Comparison of ENCODE assay signal across 32 mouse cellular contexts in genomic region chr10:127587776-127588175, GRCm38 (mm10). TPM values are rescaled to one million over a fixed set of nuclear protein-coding genes. Genes with fewer than 3 reads are reported as not detected.
DNase-seq lines count a peak whose midpoint lies in the region; ATAC-seq and TF ChIP-seq lines count a peak whose summit lies in the region.
"Had no signal": no experiment of that assay in that cellular context is flagged by ENCODE, and none has a peak within 500 bp of the region (broad histone marks: within the 10 kb centered on the region; RNA-seq: fewer than 3 reads in every experiment).

No protein-coding gene starts in this region.

- 23% methylated on average over 8 of the region's 8 CpGs for WGBS in spleen, adult 2 months
- WGBS in midbrain, embryonic 16.5 days = 90% methylated on average over 8 of the region's 8 CpGs
- WGBS in midbrain, embryonic 13.5 days = 96% methylated on average over 8 of the region's 8 CpGs

- peak; percentile 36 for ATAC-seq in megakaryocyte, adult 5-6 weeks (ENCODE audit: poor library complexity, severe bottlenecking)
- no peak for ATAC-seq in midbrain, embryonic 16.5 days
- no peak for ATAC-seq in midbrain, embryonic 13.5 days
- ATAC-seq: forebrain, embryonic 14.5 days; liver, embryonic 12.5 days; Patski had no signal

- H3K36me3 ChIP-seq in spleen, adult 2 months (ENCODE audit: control insufficient read depth, insufficient read depth, low read length) = no peaks in the 10 kb centered on the region
- H3K36me3 ChIP-seq in midbrain, embryonic 16.5 days (ENCODE audit: control insufficient read depth, insufficient read depth, low read length) = peaks cover 69% of the 10 kb centered on the region
- peaks cover 98% of the 10 kb centered on the region for H3K36me3 ChIP-seq in midbrain, embryonic 13.5 days

- H3K9ac ChIP-seq in midbrain, embryonic 16.5 days (ENCODE audit: low read depth, low read length) = no peak overlapping the region
- H3K9ac ChIP-seq in midbrain, embryonic 13.5 days (replicated peaks) = no peak overlapping the region
- H3K9ac ChIP-seq: embryonic facial prominence, embryonic 12.5 days; heart, embryonic 13.5 days; hindbrain, embryonic 14.5 days; limb, embryonic 13.5 days; liver, embryonic 12.5 days had no signal

- no peak for TF ChIP-seq CTCF in spleen, adult 2 months (IDR thresholded peaks at IDR 0.05; ENCODE audit: extremely low read depth, insufficient read depth, insufficient read length, insufficient replicate concordance)

- DNase-seq in spleen, adult 2 months (ENCODE audit: low read depth in 1 of 2, low spot score in 2 of 2) = no peak
- no peak for DNase-seq in spleen, postnatal 10 days (ENCODE audit: low spot score in 2 of 2)
- peak; percentile 30 for DNase-seq in brain, adult 2 months (ENCODE audit: low read depth, low spot score)
- no peak for DNase-seq in frontal cortex, postnatal 36 days (ENCODE audit: low spot score in 2 of 2)
- DNase-seq: adrenal gland, postnatal 10 days; B cell, adult 2 months; cerebellum, adult 11 months; cerebellum, adult 9-10 months; cerebellum, postnatal 36 days; embryo, embryonic 11 days; gastrocnemius, postnatal 25 days; heart, postnatal 10 days; kidney, adult 11 months; kidney, postnatal 25 days; lung, adult 18-20 months; lung, postnatal 10 days; thymus, adult 2 months; thymus, postnatal 4 days had no signal

- H3K4me3 ChIP-seq in spleen, adult 2 months (ENCODE audit: extremely low read depth, insufficient read depth, insufficient read length) = no peak overlapping the region
- no peak overlapping the region for H3K4me3 ChIP-seq in midbrain, embryonic 16.5 days (ENCODE audit: low read depth, low read length)
- no peak overlapping the region for H3K4me3 ChIP-seq in midbrain, embryonic 13.5 days (replicated peaks)
- H3K4me3 ChIP-seq: embryonic facial prominence, embryonic 12.5 days; heart, embryonic 13.5 days; limb, embryonic 13.5 days; liver, embryonic 12.5 days had no signal

- no peak overlapping the region for H3K4me2 ChIP-seq in midbrain, embryonic 16.5 days (ENCODE audit: low read length)
- no peak overlapping the region for H3K4me2 ChIP-seq in midbrain, embryonic 13.5 days (replicated peaks)
- H3K4me2 ChIP-seq: embryonic facial prominence, embryonic 12.5 days; heart, embryonic 13.5 days; hindbrain, embryonic 14.5 days; limb, embryonic 13.5 days; liver, embryonic 12.5 days; midbrain, embryonic 11.5 days had no signal

- no peak for TF ChIP-seq POLR2A in spleen, adult 2 months (IDR thresholded peaks at IDR 0.05; ENCODE audit: low read depth, low read length)

- H3K27ac ChIP-seq in spleen, adult 2 months (ENCODE audit: insufficient read depth, low read length) = peak overlapping the region; percentile 38; the same call in 1 of the 2 replicates
- H3K27ac ChIP-seq in midbrain, embryonic 16.5 days (ENCODE audit: low read length) = no peak overlapping the region
- no peak overlapping the region for H3K27ac ChIP-seq in midbrain, embryonic 13.5 days
- H3K27ac ChIP-seq: embryonic facial prominence, embryonic 12.5 days; heart, embryonic 13.5 days; hindbrain, embryonic 14.5 days; limb, embryonic 13.5 days; liver, embryonic 12.5 days had no signal

- H3K9me3 ChIP-seq in midbrain, embryonic 16.5 days (replicated peaks; ENCODE audit: control insufficient read depth, low read length, poor library complexity, severe bottlenecking) = no peaks in the 10 kb centered on the region
- no peaks in the 10 kb centered on the region for H3K9me3 ChIP-seq in midbrain, embryonic 13.5 days
- H3K9me3 ChIP-seq: embryonic facial prominence, embryonic 12.5 days; heart, embryonic 13.5 days; limb, embryonic 13.5 days; liver, embryonic 12.5 days had no signal

- H3K4me1 ChIP-seq in spleen, adult 2 months (ENCODE audit: control insufficient read depth, insufficient read depth, insufficient read length) = no peaks in the 10 kb centered on the region
- no peaks in the 10 kb centered on the region for H3K4me1 ChIP-seq in midbrain, embryonic 16.5 days (ENCODE audit: control insufficient read depth, insufficient read depth, low read length)
- H3K4me1 ChIP-seq in midbrain, embryonic 13.5 days (replicated peaks) = no peaks in the 10 kb centered on the region
- H3K4me1 ChIP-seq: embryonic facial prominence, embryonic 12.5 days; limb, embryonic 13.5 days had no signal

- H3K27me3 ChIP-seq in spleen, adult 2 months (ENCODE audit: control insufficient read depth, insufficient read depth, low read length) = no peaks in the 10 kb centered on the region
- no peaks in the 10 kb centered on the region for H3K27me3 ChIP-seq in midbrain, embryonic 16.5 days (ENCODE audit: control insufficient read depth, insufficient read depth, low read depth, low read length)
- no peaks in the 10 kb centered on the region for H3K27me3 ChIP-seq in midbrain, embryonic 13.5 days
- H3K27me3 ChIP-seq: CH12.LX; embryonic facial prominence, embryonic 12.5 days; heart, embryonic 13.5 days; limb, embryonic 13.5 days; liver, embryonic 12.5 days; Patski had no signal

RNA-seq across cellular contexts. Expression of gene Lrp1, which starts 33.2 kb away (rescaled TPM):
- polyA plus RNA-seq in spleen, adult 2 months (2012; rRNA removed) = 98.7 and 99.4 TPM in 2 replicates
- total RNA-seq in megakaryocyte, adult 5-6 weeks (2015) = 85.5 and 104 TPM in 2 replicates
- 62.4 and 72.2 TPM in 2 replicates for total RNA-seq in megakaryocyte, adult 5-6 weeks (2017)
- polyA plus RNA-seq in midbrain, embryonic 16.5 days (2015; fragmentation: Nextera tagmentation; extraction: Ambion mirVana) = 110 and 117 TPM in 2 replicates
- 98.2 and 99.4 TPM in 2 replicates for polyA plus RNA-seq in midbrain, embryonic 13.5 days (2015; fragmentation: Nextera tagmentation; extraction: Ambion mirVana)

RNA-seq across cellular contexts. Expression of gene Nxph4, which starts 53.4 kb away (rescaled TPM):
- polyA plus RNA-seq in spleen, adult 2 months (2012; rRNA removed) = not detected in 2 replicates
- not detected in 2 replicates for total RNA-seq in megakaryocyte, adult 5-6 weeks (2015)
- not detected in 2 replicates for total RNA-seq in megakaryocyte, adult 5-6 weeks (2017)
- 62.1 and 66.7 TPM in 2 replicates for polyA plus RNA-seq in midbrain, embryonic 16.5 days (2015; fragmentation: Nextera tagmentation; extraction: Ambion mirVana)
- polyA plus RNA-seq in midbrain, embryonic 13.5 days (2015; fragmentation: Nextera tagmentation; extraction: Ambion mirVana) = 78.8 and 83.9 TPM in 2 replicates
- total RNA-seq: hematopoietic stem cell, adult 5-6 weeks; MEL had no signal

RNA-seq across cellular contexts. Expression of gene Stat6, which starts 55.0 kb away (rescaled TPM):
- 120 and 126 TPM in 2 replicates for polyA plus RNA-seq in spleen, adult 2 months (2012; rRNA removed)
- total RNA-seq in megakaryocyte, adult 5-6 weeks (2015) = 82.5 and 89.6 TPM in 2 replicates
- total RNA-seq in megakaryocyte, adult 5-6 weeks (2017) = 120 and 128 TPM in 2 replicates
- polyA plus RNA-seq in midbrain, embryonic 16.5 days (2015; fragmentation: Nextera tagmentation; extraction: Ambion mirVana) = 4.4 and 5.4 TPM in 2 replicates
- 3.8 and 4.3 TPM in 2 replicates for polyA plus RNA-seq in midbrain, embryonic 13.5 days (2015; fragmentation: Nextera tagmentation; extraction: Ambion mirVana)

Comparison
In these comparisons a context has a peak if more than half of its experiments do, and no peak if none do; other contexts are left out.
1. RNA of gene Nxph4, which starts 53.4 kb away (polyA plus RNA-seq): 78.8 to 83.9 TPM in midbrain, embryonic 13.5 days and 62.1 to 66.7 TPM in midbrain, embryonic 16.5 days; not detected in spleen, adult 2 months; every median in the first group is over 10 times any median in the second.
2. RNA of gene Stat6, which starts 55.0 kb away (polyA plus RNA-seq): 120 to 126 TPM in spleen, adult 2 months; 4.4 to 5.4 TPM in midbrain, embryonic 16.5 days and 3.8 to 4.3 TPM in midbrain, embryonic 13.5 days; every median in the first group is over 10 times any median in the second.